Mouse (Mus musculus): ENCODE measurements around the gene Mgll.

DNA sequence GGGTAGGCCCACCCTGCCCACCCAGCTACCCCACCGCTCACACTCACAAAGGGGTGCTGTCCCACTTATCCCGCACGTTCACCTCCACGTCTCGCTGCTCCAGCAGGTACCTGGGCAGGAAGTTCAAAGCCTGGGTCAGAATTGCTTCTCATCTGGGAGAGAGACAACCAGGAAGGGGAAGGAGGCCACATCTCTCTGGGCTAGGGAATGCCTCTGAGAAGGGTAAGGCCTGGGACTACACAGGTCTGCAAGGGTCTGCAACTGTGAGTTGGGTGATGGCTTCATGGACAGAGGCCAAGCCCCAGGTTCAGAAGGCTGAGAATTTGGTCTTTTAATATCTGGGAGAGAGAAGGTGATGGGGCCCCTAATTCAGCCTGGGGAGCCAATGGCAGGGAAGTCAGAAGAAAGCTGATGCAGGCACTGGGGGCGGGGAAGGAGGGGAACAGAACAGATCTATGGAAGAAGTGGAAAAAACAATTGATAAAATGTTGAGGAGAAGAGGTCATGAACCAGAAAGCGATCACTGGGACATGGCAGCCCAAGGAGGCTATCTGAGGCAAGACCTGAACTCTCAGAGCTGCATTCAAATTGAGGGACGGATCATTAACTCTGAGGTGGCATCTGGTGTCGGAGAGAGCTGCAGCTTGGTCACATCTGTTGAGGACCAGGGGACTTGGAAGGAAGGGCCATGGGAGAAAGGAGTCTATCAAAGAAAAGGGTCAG is 116.7 kb downstream of the Mgll start:
- TF ChIP-seq CTCF (conservative IDR thresholded peaks at IDR 0.05; ENCODE audit: low read length) = no peak
- TF ChIP-seq POU5F1 (IDR thresholded peaks at IDR 0.05; ENCODE audit: borderline replicate concordance, low read length) = no peak
